Mouse (Mus musculus) c-Kit-positive CD71-negative TER-119-negative erythroid progenitor cells, embryonic 14.5 days (primary cell): ENCODE results near the gene Moap1.

ENCODE experiments used
- DNase-seq: peaks from one replicate; pipeline ENCODE4 v3.0.0-alpha.2; 2013; ENCODE audit warnings: low read depth

Gene Moap1

DNA sequence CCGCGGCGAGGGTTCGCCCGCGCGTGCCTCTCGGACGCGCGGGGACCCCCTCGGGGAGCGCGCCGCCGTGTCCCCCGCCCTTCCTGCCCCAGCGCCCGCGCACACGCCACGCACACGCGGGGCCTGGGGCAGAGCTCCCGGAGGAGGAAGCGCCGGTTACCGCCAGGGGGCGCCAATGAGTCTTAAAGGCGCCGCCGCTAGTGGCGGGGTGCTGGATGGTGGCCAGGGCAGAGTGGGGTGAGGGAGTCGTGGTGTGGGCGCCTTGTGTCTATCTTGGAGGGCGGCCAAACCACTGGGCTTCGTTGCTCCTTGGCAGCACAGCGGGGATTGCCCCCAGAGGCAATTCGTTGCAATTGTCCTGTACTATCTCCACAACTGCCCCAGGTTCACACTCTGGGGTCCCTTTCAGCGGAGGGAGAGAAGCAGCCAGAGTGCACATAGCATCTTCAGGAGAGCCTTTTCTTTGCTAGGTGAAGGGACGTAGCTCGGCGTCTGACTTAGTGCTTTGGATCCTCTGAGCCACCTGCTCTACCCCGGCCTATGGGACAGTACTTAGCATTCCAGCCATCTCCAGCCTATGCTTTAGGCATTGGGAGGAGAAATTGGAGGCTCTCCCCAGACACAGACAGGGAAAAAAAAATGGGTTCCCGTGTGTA, 38.1 kb downstream of the Moap1 start:
- peak; percentile 78 for DNase-seq

DNA sequence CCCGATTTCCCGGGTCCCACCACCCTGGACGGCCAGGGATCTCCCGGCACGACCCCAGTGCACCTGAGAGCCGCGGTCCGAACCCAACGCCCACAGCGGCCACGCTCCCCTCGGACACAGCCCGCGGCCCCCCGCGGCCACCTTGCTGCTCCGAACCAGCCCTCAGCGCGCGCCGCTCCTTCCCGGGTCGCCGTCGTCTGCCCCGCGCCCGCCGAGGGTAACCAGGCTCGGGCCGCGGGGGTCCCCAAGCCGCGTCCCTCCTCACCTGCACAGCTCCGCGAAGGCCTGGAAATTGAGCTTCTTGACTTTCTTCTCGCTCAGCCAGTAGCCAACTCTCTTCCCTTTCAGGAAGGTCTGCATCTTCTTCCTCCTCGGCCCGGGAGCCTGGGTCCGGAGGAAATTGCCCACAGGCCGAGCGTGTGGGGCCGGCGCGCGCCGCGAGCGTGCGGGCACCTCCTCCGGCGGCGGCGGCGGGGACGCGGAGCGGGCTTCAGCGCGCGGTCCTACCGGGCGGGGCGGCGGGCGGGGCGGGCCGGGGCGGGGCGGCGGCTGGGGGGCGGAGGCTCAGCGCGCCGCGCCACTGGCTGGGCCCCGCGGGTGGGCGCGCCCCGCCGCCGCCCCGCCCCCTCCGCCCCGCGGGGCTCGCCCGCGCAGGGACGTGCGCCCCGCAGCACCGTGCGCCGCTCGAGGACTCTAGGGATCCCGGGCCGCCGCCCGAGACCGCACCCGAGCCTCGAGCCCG, 38.8 kb downstream of the Moap1 start, which contains the start of gene Itpk1:
Gene Itpk1 (minus strand): TSS at position 474 of the 742 bp plus-strand sequence.
- DNase-seq = no peak

DNA sequence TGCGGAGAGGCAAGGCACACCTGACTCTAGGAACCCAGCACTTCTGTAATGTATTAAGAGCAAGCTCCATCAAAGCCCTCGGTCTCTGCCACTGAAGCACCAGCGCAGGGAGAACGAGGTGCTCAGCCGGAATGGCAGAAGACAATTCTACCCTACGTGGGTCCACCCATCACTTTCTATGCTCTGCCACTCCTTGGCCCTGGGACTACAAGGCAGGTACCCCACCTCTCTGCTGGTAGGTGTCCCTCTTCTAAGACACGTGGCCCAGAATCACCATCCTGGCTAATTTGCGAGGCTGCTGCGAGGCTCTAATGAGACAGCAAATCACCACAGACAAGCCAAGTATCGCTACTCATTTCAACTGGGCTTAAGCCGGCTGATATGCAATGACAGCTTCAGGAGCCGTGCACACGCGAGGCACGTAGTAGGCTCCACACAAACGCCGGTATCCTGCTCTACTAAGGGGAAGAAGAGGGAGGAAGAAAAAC, 39.5 kb downstream of the Moap1 start:
- no peak for DNase-seq

DNA sequence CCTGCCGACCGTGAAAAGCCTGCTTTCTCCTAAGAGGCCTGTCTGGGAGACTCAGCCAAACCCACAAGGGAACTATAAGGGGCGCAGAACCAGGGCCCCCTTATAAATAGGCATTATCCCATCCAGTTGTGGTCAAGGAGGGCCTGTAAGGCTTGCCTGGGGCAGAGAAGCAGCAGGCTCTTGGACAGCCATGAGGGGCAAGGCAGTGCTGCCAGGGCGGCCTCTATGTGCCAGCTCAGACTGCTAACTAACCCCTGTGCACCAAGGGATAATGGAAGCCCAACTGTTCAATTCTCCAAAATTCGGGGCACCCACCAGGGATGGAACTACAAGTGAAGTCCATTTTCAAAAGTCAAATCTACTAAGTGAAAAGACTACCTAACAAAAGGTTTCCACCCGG, 40.0 kb downstream of the Moap1 start:
- no peak for DNase-seq

DNA sequence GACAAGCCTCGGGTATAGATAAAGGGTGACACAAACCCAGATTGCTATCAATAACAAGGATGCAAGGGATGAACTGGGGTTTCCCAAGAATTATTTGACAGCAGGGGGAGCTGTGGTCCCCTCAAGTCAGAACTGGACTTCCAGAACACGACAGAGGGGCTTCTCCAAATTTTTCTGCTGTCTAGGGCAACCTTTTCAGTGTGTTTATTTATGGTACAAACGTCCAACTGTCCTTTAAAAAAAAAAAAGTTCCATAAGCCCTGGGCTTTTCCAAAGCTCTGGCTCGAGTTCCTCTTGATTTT, 40.4 kb downstream of the Moap1 start:
- DNase-seq = no peak

DNA sequence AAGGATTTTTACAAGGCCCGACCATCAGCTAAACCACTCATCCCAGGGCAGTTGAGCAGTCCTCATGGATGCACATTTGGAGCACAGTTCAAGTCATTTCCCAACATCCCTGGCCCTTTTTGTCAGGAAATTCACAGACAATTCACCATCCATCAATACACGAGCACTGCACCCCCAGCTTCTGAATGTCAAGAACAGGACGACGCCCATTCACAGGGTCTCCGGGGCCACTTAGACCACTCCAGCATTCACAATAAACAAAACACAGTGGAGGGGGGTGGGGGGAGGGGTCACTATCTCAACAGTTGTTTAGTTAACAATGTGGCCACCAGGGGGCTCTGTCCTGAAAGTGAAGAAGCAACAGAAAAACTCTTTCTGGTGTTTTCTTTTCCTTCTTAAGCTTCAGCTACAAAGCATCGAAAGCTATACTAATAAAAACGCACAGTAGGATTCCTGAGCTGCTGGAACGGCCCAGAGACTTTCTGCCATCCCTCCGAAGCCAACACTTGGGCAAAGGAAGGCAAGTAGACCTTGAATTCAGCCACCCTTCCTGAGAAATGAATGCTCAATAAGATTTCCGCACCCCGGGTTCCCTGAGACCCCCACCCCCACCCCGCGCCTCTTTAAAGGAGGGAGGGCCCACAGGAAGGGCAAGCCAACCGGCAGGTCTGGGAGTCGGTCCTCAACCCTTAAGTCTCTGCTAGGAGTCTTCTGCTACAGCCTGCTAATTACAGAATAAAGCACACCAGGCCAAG, 40.9 kb downstream of the Moap1 start:
- peak; percentile 86 for DNase-seq

DNA sequence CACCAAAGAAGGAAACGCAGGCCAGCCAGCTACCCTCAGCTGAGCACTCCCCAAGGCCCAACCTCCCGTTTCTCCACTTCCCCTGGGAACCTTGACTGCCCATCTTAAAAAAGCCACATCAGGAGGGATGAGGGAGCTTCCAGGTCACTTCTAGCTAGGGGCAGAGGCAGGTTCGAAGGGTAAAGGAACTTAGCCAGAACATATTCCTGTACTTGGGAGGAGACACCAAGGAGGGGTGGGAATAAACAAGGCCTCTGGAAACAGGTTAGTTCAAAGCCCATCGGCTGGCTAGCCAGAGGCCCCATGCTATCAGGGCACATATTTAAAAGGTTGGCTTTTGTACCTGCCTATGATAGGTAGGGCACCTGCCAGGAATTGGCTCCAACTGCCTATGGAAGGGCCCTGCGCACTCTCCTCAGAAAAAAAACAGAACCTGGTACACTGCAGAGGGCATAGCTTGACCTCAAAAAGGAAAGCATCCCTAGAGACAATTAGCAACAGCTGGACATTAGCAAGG, 41.7 kb downstream of the Moap1 start:
- DNase-seq = no peak

DNA sequence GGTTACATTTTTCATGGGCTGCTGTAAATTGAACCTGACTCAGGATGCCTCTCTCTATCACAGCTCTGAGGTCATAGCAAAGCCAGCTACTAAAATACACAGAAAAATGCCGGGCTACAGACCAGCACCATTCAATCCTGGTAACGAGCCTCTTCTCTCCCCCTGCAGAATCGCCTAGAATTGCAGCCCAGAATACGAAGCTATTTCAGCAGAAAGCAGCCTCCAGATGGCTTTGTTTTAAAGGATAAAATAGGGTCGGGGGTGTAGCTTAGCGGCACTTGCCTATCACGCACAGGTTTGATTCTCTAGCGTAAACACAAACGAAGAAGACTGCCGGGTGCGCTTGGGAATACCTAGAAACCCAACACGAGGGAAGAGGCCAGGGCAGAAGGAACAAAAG, 43.0 kb downstream of the Moap1 start:
- DNase-seq = no peak

DNA sequence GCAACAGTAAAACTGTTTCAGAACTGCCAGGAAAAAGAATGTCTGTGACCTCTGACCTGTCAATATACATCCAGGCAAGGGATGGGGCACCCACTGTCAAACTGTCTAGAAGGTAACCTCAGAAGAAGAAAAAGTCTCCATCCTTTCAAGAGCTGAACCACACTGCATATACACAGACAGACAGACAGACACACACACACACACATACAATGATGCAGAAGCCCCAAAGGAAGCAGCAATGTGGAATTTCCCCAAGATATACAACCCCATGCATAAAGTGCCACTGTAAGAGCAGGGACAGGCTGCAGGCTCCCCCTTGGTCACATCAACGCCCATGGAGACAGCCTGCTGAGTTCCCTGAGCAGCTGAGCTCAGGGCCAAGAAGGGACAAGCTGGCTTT, 44.3 kb downstream of the Moap1 start:
- DNase-seq = no peak

DNA sequence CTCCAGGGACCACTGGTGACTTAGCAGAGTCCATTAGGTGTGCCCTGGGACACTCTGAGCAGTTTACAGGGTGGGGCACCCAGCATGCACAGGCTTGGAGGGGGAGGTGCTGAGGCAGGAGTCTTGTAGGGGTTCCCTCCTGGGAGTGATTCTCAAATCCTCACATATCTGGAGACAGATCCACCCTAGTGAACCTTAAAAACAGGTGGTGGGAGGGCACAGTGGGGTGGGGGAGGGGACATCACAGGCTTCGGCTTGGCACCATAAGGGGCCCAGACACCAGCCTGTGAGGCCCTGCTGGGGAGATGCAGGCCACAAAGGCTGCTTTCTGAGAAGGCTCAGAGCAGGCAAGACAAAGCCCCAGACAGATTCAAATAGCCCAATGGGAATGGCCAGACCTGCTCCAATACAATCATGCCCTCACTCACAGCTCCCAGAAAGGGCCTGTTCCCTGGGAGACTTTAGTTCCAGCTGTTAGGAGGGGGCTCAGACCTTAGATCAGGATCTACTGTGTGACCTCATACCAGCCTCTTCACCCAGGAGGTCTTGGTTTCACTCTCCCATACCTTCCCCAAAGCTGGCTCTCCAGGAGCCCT, 45.3 kb downstream of the Moap1 start:
- DNase-seq = no peak

DNA sequence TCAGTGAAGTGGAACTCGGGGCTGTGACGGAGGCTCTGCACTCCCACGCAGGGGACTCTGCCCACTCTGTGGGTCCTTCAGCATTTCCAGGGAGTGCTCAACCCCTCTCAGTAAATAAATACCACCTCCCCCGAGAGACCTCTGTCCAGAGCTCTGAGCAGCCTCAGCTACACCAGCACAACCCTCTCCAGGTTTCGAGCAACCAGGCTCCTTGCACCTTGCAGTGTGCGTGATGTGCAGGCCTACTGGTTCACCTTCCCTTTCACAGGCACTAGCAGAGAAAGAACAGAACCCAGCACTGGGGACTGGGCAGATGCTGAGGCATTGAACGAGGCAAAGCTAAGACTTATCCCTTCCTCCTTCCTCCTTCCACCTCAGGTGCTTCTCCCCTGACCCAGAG, 46.1 kb downstream of the Moap1 start:
- DNase-seq = no peak

DNA sequence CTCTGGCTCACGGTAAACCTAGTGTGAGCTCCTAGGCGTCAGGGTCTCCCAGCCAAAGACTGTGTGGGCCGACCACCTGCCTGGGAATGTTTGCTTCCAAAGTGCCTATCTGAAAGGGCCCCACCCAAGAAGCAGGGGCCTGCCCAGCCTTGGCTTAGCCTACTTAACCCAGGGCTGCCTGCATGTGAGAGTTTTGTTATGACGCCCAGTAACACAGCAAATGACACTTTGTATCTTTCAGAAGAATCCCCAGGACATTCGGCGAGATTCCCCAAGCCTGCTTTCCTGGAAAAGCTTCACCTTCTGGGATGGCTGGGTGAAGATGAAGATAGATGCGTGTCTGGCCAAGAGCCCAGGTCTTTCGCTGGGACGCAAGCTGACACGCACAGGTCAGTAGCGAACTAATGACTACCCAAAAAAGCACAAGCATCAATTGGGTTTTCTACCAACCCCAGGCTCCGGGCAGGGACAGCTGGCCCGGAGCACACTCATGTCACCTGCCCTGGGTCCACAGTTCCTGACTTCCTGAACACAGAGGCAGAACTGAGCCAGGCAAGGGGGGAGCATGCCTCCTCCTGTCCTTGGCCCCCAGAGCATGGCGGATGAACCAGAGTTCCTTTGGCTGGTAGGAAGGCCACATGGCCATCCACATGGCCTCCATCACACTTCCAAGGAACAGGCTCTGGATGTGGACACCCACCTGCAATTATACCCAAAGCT, 46.7 kb downstream of the Moap1 start:
- DNase-seq = no peak

DNA sequence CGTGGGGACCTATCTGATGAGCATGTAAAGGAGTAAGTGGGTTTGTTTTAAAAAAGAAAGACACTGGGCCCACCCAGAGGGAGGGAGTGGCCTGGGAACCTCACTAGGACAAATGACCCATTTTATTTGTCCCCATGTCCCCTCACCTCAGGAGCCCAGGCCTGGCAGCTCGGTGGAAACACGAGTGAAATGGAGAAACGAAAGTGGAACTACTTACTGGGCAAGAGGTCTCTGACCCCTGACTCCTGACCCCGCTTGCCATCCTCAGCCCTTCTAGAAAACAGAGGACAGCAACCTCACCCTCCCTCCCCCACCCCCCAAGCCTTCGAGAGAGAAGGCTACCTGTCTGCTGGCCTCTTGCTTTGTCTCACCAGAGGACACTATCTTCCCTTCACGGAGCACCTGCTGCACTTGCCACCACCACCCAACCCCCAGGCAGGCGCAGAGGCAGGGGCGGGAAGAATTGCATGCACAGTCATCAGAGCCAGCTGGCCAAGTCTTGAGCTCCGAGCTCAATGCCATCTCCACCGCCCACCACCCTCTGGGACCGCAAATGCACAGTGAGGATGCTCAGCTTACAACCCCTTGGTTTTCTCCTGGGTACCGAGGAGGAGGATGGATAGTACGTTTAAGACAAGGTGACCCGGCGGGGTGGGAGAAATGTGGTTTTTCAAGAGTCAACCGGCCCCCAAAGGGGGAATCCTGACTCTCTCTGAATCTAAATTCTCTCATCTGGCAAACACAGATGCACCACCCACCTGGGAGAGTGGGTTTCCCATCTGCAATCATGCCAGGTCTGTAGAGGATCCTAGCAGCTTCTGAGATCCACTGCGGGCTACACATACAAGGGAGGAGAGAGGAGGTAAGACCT, 47.9 kb downstream of the Moap1 start:
- DNase-seq = no peak
